Mouse (Mus musculus) CH12.LX (cell line): ENCODE data around the gene Arhgef12.

Source experiments
- CTCF ChIP-seq, 2 experiments: IDR thresholded peaks in 1 of 2; conservative IDR thresholded peaks in 1 of 2; 2 replicates each; pipeline ENCODE4 v1.5.1; 2011 to 2012; ENCODE audit warnings: low read depth in 2 of 2, low read length in 2 of 2, improper control_type of control experiment in 1 of 2, inconsistent platforms in 1 of 2, mild to moderate bottlenecking in 1 of 2, moderate library complexity in 1 of 2
- EP300 ChIP-seq: IDR thresholded peaks from 2 replicates; pipeline ENCODE4 v1.6.1; 2011; ENCODE audit warnings: low read length, improper control_type of control experiment
- GABPA ChIP-seq: IDR thresholded peaks from 2 replicates; pipeline ENCODE4 v1.6.1; 2012; ENCODE audit warnings: low read depth, low read length, improper control_type of control experiment, inconsistent platforms; ENCODE audit not compliant: insufficient replicate concordance
- JUN ChIP-seq: IDR thresholded peaks from 2 replicates; pipeline ENCODE4 v1.6.1; 2011; ENCODE audit warnings: low read depth, mild to moderate bottlenecking, low read length, improper control_type of control experiment, moderate library complexity; ENCODE audit not compliant: insufficient read depth
- JUND ChIP-seq: conservative IDR thresholded peaks from 2 replicates; pipeline ENCODE4 v1.6.1; 2011; ENCODE audit warnings: low read depth, low read length, improper control_type of control experiment
- KAT2A ChIP-seq: IDR thresholded peaks from 2 replicates; pipeline ENCODE4 v1.6.1; 2012; ENCODE audit warnings: low read length, improper control_type of control experiment, inconsistent platforms; ENCODE audit not compliant: insufficient replicate concordance
- MXI1 ChIP-seq: IDR thresholded peaks from 2 replicates; pipeline ENCODE4 v1.6.1; 2011; ENCODE audit warnings: mild to moderate bottlenecking, low read depth, low read length, improper control_type of control experiment
- PAX5 ChIP-seq: IDR thresholded peaks from 2 replicates; pipeline ENCODE4 v1.6.1; 2012; ENCODE audit warnings: low read length, inconsistent platforms, mixed read lengths
- POLR2A ChIP-seq: IDR thresholded peaks from 2 replicates; pipeline ENCODE4 v1.6.1; 2011; ENCODE audit warnings: low read depth, mild to moderate bottlenecking, improper control_type of control experiment, low read length
- SIN3A ChIP-seq: IDR thresholded peaks from 2 replicates; pipeline ENCODE4 v1.6.1; 2012; ENCODE audit warnings: low read length, improper control_type of control experiment, inconsistent platforms
- TCF12 ChIP-seq: IDR thresholded peaks from 2 replicates; pipeline ENCODE4 v1.6.1; 2014; ENCODE audit warnings: low read depth, mild to moderate bottlenecking, inconsistent platforms, low read length, improper control_type of control experiment
- USF1 ChIP-seq: IDR thresholded peaks from 2 replicates; pipeline ENCODE4 v1.6.1; 2014; ENCODE audit warnings: low read depth, mild to moderate bottlenecking, inconsistent platforms, low read length, improper control_type of control experiment
- ZC3H11A ChIP-seq: IDR thresholded peaks from 2 replicates; pipeline ENCODE4 v1.6.1; 2012; ENCODE audit warnings: low read depth, mild to moderate bottlenecking, inconsistent platforms, low read length, improper control_type of control experiment
- ZNF384 ChIP-seq: IDR thresholded peaks from 2 replicates; pipeline ENCODE4 v1.6.1; 2012; ENCODE audit warnings: low read depth, low read length, improper control_type of control experiment, inconsistent platforms

DNA sequence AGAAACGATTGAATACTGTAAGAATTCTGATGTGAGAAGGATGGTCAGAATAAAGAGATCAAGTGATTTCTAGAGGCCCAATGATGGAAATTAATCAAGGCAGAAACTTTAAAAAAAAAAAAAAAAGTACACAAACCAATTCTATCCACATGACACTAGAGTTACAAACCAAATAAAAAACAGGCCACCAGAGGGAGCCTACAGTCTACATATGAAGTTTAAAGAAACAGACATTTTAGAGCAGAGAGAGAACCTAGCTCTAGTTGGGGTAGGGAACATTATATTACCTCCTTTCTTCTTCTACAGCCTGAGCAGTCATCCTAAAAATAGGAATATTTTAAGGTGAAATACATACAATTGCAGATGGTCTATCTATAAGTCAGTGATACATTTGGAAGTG is 107.0 kb downstream of the Arhgef12 start:
- TF ChIP-seq EP300 (no peak), POLR2A (no peak), CTCF (conservative IDR thresholded peaks at IDR 0.05 in 1 of 2, IDR thresholded peaks at IDR 0.05 in 1 of 2; ENCODE audit: low read depth in 2 of 2, low read length in 2 of 2) (peak in 1 of 2 experiments; percentile 79; a peak in 2 of 4 replicates), SIN3A (no peak), GABPA (no peak), USF1 (no peak), ZC3H11A (no peak), MXI1 (no peak), JUN (no peak), KAT2A (no peak), ZNF384 (peak; percentile 86), JUND (no peak), TCF12 (no peak), PAX5 (no peak)
